Mouse (Mus musculus) G1E-ER4 (cell line): Measurements from ENCODE around the gene Spag7. TPM values are rescaled to one million over a fixed set of nuclear protein-coding genes. Genes with fewer than 3 reads are reported as not detected.

Experiments used
- GATA1 ChIP-seq: IDR thresholded peaks from one replicate; pipeline ENCODE4 v1.8.0; 2012; ENCODE audit warnings: low read length, inconsistent platforms
- polyA plus RNA-seq: library from polyadenylated mRNA; stranded (reverse); fragments of >175 nt; gene quantifications from 2 replicates; pipeline ENCODE4 v1.2.3, GENCODE M21; 2012

Gene Spag7
- polyA plus RNA-seq, 1 experiment = 222 TPM

- TF ChIP-seq GATA1 = no peak
Observed at GRCm38 (mm10) chr11:70615074-70615473, 54.1 kb downstream of the Spag7 start.

Other genes starting within 250 kb of the Spag7 start
- gene Arrb2, start 236.8 kb downstream of the Spag7 start, polyA plus RNA-seq = 202 and 316 TPM in 2 replicates
- 13.3 and 29.5 TPM in 2 replicates for gene Med11, start 217.5 kb downstream of the Spag7 start, polyA plus RNA-seq
- not detected in 2 replicates for gene Zmynd15, start 210.0 kb downstream of the Spag7 start, polyA plus RNA-seq
- not detected in 2 replicates for gene Cxcl16, start 209.4 kb downstream of the Spag7 start, polyA plus RNA-seq
- not detected in 2 replicates for gene Tm4sf5, start 164.2 kb downstream of the Spag7 start, polyA plus RNA-seq
- gene Vmo1, start 154.8 kb downstream of the Spag7 start, polyA plus RNA-seq = not detected in 2 replicates
- gene Gltpd2, start 150.2 kb downstream of the Spag7 start, polyA plus RNA-seq = not detected in 2 replicates
- 201 and 213 TPM in 2 replicates for gene Psmb6, start 144.0 kb downstream of the Spag7 start, polyA plus RNA-seq
- not detected in 2 replicates for gene Gm40193, start 136.5 kb downstream of the Spag7 start, polyA plus RNA-seq
- 0.02 and 0.04 TPM in 2 replicates for gene Pld2, start 129.4 kb downstream of the Spag7 start, polyA plus RNA-seq
- gene Mink1, start 106.5 kb downstream of the Spag7 start, polyA plus RNA-seq = 99.2 and 116 TPM in 2 replicates
- gene 4930544D05Rik, start 53.6 kb downstream of the Spag7 start, polyA plus RNA-seq = not detected in 2 replicates
- not detected in 2 replicates for gene Chrne, start 50.2 kb downstream of the Spag7 start, polyA plus RNA-seq
- gene Gp1ba, start 30.3 kb downstream of the Spag7 start, polyA plus RNA-seq = 30.8 and 34.3 TPM in 2 replicates
- 82.3 and 110 TPM in 2 replicates for gene Rnf167, start 22.2 kb downstream of the Spag7 start, polyA plus RNA-seq
- gene Slc25a11, start 21.9 kb downstream of the Spag7 start, polyA plus RNA-seq = 98.8 and 132 TPM in 2 replicates
- gene Pfn1, start 14.8 kb downstream of the Spag7 start, polyA plus RNA-seq = 4,535 and 5,925 TPM in 2 replicates
- gene Eno3, start 12.2 kb downstream of the Spag7 start, polyA plus RNA-seq = 3.4 and 6.5 TPM in 2 replicates
- 18.0 and 30.8 TPM in 2 replicates for gene Camta2, start 18.7 kb upstream of the Spag7 start, polyA plus RNA-seq
- 0.17 and 0.21 TPM in 2 replicates for gene Inca1, start 30.7 kb upstream of the Spag7 start, polyA plus RNA-seq
- 32.5 and 39.5 TPM in 2 replicates for gene Kif1c, start 31.1 kb upstream of the Spag7 start, polyA plus RNA-seq
- gene Zfp3, start 94.8 kb upstream of the Spag7 start, polyA plus RNA-seq = 2.6 and 3.6 TPM in 2 replicates
- gene Scimp, start 143.2 kb upstream of the Spag7 start, polyA plus RNA-seq = not detected in 2 replicates
- 19.5 and 24.2 TPM in 2 replicates for gene Rabep1, start 175.4 kb upstream of the Spag7 start, polyA plus RNA-seq